Mouse (Mus musculus) C2C12 (cell line): Measurements from ENCODE around the gene Shb.

Source experiments
- CEBPB ChIP-seq: IDR thresholded peaks from one replicate; pipeline ENCODE4 v1.6.1; 2011; ENCODE audit warnings: low read depth, mild to moderate bottlenecking, control low read depth, moderate library complexity
- CTCF ChIP-seq: IDR thresholded peaks from one replicate; pipeline ENCODE4 v1.5.1; 2011; ENCODE audit not compliant: control insufficient read depth, insufficient read depth, insufficient read length
- FOSL1 ChIP-seq: IDR thresholded peaks from one replicate; pipeline ENCODE4 v1.8.0; 2011; ENCODE audit warnings: mild to moderate bottlenecking, low read length; ENCODE audit not compliant: poor library complexity, insufficient read depth, severe bottlenecking
- MAX ChIP-seq: IDR thresholded peaks from one replicate; pipeline ENCODE4 v1.6.1; 2011; ENCODE audit warnings: mild to moderate bottlenecking, control low read depth
- MYOD1 ChIP-seq: IDR thresholded peaks from one replicate; pipeline ENCODE4 v1.6.1; 2011; ENCODE audit warnings: low read depth; ENCODE audit not compliant: control insufficient read depth, insufficient read length
- MYOG ChIP-seq: IDR thresholded peaks from one replicate; pipeline ENCODE4 v1.6.1; 2011; ENCODE audit not compliant: control insufficient read depth, insufficient read length; ENCODE audit errors: extremely low read depth
- USF1 ChIP-seq: IDR thresholded peaks from one replicate; pipeline ENCODE4 v1.6.1; 2011; ENCODE audit warnings: low read depth, mild to moderate bottlenecking, control low read depth, moderate library complexity

GRCm38 (mm10) chr4:45524602-45525001, 7.7 kb downstream of the Shb start:
- TF ChIP-seq CTCF (no peak), MAX (no peak), USF1 (no peak), MYOD1 (peak; percentile 68), FOSL1 (no peak), CEBPB (no peak), MYOG (no peak)
